Mouse (Mus musculus): ENCODE data around the gene Abcc5.
A peak's percentile ranks its signal among the peaks of the same experiment; 100 is the strongest.
"Not testable (repeated sequence)": the region's sequence is repeated elsewhere in the genome, so short reads cannot be mapped to it uniquely, and the experiment has no call there.

Abcc5 gene

DNA sequence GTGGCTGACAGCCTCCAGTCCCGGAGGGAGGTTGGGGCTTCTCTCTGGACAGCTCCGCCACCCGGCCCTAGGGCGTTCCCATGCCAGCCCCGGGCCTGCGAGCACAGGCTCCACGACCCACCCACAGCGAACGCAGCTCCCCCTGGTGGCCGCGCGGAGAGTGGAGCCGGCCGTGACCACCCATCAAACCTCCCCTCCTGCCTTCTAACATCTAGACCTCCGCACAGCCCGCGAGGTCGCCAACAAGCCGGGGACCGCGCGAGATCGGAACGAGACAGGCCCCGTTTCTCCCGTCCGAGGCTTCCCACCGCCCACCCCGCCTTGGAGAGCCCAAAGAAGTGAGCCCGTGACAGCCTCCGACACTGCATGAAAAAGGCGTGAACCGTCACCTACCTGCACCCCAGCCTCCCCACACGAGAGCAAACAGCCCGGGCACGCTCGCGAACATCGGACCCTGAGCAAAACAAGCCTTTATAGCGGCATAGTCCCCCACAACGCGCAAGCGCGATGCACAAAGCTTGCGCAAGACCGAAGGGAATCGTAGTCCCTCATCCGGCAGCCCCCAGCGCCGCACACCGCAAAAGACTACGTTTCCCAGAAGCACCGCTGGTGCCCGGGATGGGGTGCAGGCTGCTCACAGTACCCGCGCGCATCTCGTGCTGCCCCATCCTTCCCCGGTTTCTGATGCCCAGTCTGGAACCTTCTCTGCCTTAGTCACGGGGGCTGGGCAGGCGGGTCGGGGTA lies at the start of gene Abcc5:
Gene Abcc5, minus strand, starts transcription at position 540 of the 744 bp plus-strand sequence.
- peak; percentile 94 for DNase-seq

DNA sequence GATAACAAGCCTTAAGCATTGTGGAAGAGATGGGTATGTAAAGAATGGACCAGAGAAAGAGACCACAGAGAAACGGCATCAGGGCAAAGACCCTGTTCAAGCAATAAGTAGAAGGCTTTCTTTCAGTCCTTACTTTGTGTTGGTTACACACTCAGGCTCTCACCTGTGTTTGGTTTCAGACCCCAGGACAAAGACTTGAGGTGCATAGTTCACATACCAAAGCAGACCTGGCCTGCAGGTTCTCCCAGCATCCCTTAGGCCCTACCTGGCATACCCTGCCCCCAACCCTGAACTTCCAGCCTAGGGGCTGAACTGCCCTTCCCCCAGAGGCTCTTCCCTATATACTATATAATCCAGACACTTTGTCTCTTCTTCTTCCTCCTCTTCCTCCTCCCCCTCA lies 49.1 kb upstream of the Abcc5 start:
- DNase-seq = no peak

DNA sequence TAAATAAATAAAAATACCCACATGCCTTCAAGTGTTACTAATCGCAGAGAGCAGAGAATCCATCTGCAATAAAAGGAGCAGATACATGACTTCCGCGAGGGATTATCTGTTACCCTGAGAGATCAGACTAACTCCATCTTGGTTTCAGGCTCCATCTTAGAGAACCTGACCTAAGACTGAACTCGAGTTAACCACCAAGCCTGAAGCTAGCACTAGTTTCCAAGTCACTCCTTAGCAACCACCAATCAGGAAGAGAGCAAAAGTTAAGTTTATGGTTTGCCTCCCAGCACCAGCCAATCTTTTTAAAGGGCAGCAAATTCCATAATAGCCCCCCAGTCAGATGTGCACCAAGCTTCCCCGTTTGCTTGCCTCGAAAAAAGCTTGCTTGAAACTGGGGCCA lies 48.6 kb upstream of the Abcc5 start:
- no peak for DNase-seq

DNA sequence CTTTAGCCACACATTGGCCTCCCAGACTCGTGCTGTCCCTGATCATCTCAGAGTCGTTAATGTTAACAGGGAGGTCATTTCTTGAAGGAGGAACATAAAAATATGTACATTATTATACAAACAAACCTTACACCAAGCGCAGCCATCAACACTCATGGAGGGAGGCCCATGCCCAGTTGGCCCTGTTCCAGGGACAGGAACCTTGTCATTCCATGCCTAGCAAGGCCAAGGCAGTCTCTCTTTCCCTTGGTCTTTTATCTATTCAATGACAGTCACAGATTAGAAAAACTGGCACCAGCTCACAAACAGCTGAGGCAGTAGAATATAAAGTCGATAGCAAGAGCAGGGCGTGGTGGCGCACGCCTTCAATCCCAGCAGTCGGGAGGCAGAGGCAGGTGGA lies 48.0 kb upstream of the Abcc5 start:
- DNase-seq = no peak

DNA sequence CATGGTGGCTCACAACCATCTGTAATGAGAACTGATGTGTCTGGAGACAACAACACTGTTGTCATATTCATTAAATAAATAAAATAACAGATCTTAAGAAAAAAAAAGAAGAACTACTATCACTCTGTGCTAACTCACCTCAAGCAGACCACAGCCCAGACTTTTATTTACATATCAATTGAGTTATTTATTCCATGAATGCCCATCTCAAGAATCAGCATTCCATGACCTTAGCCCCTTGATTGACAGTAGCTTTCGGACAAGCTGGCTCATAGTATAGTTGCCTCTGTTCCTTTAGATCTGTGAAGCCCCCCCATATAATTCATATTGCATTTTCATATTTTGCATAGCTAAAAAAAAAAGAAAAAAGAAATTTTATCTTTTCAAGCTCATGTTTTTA lies 47.6 kb upstream of the Abcc5 start:
- DNase-seq = no peak

DNA sequence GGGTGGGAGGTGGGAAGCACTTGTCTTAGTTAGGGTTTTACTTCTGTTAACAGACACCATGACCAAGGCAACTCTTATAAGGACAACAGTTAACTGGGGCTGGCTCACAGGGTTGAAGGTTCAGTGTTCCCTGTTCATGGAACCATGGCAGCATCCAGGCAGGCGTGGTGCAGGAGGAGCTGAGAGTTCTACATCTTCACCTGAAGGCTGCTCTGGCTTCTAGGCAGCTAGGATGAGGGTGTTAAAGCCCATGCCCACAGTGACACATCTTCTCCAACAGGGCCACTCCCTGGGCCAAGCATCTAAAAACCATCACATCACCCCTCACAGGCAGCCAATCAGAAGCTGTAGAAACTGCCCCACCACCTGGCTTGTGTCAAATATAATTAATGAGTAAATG lies 45.5 kb upstream of the Abcc5 start:
- no peak for DNase-seq

DNA sequence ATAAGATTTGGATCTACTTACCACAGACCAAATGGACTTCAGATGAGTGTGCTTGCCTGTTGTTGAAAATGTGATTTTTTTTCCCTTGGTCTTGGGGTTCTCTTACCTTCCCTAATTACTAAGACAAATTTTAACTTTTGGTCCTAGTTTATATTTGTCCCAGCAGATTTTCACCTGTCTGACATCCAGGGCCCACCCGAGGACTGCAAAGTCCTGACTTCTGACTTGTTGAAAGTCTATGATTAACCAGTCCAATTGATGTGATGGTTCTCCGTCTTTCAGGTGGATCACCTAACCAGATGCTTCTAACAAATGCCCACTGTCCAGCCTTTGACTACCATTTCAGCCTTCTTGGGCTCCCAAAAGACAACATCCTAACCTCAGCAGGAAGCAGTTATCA lies 44.8 kb upstream of the Abcc5 start:
- no peak for DNase-seq

DNA sequence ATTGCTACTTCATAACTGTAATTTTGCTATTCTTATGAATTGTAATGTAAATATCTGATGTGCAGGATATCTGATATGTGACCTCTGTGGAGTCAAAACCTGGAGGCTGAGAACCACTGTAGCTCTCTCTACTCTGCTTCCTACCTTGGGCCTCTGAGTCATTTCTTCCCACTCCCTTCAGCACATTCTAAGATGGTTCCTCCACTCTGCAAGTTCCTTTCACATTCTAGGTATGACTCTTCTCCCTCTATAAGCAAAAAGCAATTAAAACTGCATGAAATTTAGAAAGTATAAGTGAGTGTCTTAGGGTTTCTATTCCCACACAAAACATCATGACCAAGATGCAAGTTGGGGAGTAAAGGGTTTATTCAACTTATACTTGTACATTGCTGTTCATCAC lies 38.5 kb upstream of the Abcc5 start:
- no peak for DNase-seq

DNA sequence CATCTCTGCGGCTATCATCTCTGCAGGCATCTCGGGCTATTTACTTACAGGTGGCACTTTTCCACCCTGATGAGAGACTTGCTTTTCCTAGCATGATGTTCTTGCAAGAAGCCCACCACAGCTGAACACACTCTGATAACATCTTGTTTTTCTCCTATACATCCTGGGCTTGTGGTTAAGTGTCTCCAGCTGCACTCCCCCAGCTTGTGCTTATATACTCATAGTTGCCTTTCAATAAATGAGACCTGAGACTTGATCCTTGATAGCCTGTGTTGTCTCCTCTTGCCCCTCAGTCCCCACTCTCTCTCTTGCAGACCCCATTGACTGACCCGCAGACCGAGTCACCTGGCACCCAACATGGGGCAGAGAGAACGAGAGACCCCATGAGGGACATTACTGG lies 32.5 kb upstream of the Abcc5 start:
- not testable (repeated sequence) for DNase-seq

DNA sequence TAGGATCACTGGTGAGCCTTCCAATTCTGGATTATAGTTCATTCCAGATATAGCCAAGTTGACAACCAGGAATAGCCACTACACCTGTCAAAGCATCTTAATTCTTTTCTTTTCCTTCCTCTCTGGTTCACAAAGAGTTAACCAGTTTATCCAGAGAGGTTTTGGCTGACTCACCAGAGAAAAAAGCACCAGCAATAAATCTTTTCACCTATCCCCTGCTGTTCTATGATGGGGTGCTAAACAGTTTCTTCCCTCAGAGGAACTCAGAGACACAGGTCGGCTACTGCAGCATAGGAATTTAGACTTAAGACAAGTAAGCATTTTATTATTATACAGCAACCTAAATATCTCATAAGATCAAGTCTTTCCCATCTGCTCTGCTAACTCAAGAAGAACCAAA lies 29.9 kb upstream of the Abcc5 start:
- DNase-seq = no peak

DNA sequence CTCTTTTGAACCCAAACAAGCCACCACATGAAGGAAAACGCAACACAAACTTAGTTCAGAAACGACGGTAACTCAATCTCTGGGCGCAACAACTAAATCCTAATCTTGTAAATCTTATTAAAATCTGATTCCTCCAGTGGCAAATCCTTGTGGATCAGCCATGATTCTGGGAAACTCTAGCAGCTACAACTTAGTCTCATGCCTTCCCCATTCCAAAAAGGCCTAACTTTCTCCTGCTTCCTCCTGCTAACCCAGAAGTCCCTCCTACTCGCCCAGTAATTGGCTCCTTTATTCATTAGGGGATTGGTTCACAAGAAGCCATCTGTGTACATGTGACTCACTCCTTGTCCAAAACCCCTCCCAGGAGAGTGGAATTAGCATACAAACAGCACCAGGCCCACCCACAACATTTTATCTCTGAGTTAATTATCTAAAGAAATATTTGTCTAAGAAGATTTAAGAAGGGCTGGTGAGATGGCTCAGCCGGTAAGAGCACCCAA lies 28.0 kb upstream of the Abcc5 start:
- no peak for DNase-seq

DNA sequence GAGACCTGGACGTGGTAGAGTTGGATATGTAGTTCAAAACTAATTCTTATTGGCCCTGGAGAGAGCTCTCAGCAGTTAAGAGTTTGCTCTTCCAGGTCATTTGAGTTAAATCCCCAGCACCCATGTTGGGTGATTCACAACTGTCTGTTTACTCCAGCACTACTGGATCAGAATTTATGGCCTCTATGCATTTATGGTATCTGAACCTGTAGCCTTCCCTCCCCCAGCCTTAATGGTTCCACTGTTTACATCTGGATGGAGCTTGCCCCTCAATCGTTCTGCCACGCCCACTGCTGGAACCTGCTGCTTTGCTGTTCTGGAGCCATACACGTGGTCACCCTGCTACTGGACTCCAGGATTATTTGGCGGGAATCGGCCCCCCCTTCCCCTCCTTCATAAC lies 25.6 kb upstream of the Abcc5 start:
- no peak for DNase-seq

DNA sequence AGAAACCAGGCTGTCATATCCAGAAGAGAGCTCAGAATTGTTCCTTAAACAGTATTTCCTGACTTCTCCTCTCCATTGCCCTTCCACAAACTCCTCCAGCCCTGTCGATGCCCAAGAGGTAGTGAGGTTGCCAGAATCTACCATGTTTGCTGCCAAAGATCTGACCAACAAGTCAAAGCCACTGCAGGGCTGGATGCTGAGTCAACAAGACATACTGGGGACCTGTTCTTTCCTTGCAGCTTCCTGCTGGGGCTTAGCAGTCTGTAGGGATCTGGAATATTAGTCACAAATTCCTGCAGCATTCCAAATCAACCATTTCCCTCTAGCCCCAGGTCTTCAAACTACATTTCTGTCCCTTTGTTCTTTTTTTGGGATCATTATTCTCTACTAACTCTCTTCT lies 19.7 kb upstream of the Abcc5 start:
- no peak for DNase-seq

DNA sequence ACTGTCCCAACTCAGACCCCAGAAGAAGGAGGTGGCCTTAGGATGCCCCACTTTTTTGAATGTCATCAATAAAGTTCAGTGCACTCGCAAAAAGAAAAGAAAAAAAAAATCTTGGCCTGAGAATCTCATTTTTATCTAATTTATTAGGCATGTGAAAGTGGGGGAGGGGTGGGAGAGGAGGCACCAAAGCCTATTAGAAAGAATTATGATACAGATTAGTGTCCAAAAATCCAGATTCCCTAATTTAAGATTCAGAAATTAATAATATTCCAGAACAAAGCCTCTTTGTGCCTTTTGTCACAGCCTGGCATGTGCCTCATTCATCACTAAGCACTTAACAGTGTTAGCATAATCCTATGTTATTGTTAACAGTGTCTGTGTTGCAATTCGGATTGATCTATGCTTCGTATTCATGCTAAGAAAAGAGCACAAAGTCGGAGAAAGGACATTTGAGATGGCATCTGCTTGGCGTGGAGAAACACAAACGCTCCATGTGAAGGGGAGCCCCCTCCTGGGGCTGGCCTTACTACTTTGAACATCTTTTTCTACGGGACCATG lies 18.7 kb upstream of the Abcc5 start:
- DNase-seq = no peak

DNA sequence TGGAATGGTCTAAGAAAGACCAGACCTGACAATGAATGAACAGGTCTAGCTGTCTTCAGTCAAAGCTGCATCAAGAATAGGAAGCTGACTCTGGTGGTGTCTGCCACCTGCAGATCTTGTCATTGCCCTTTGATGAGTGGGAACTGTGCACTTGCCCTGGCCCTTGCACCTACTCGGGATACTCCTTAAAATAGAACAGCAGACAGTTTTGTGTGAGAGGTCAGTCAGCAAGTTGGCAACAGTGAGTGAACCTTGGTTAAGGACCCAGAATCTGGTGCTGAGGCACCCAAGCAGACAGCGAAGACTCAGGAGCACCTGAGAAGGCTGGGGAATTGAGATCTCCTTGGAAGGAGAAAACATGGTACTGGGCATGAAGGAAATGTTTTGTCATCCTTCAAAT lies 16.7 kb upstream of the Abcc5 start:
- DNase-seq = no peak

DNA sequence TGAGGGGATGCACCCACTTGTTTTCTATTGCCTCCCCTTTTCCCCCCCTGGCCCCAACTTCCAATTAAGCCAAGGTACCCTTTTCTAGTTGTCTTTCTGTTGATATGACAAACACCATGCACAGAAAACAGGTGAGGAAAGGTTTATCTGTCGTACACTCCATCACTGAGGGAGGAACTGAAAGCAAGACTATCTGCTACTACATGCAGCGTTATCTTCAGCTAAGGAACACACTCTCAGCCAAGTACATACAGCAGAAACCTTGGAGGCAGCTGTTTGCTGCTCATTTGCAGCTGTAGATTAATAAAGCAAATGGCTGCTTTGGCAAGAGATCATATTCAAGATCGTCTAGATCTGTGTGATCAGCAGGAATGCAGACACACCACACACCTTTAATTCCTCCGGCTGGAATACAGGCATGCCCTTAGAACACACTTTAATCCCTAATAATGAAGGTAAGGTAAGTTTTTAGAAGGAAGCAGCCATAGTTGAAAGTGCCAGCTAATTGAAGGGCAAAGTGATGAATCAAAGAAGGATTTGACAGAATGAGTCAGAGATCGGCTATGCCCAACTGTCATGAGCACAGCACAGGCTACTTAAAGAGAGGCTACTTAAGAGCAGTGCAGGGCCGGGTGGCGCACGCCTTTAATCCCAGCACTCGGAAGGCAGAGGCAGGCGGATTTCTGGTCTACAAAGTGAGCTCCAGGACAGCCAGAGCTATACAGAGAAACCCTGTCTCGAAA lies 12.7 kb upstream of the Abcc5 start:
- DNase-seq = no peak

DNA sequence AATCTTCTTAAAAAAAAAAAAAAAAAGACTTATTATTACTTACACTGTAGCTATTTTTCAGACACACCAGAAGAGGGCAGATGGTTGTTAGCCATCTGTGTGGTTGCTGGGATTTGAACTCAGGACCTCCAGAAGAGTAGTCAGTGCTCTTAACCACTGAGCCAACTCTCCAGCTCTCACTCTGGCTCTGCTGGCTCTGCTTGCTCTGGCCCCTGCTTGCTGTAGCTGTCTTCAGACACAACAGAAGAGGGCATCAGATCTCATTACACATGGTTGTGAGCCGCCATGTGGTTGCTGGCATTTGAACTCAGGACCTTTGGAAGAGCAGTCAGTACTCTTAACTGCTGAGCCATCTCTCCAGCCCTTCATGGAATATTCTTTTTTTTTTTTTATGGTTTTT lies 11.9 kb upstream of the Abcc5 start:
- not testable (repeated sequence) for DNase-seq

DNA sequence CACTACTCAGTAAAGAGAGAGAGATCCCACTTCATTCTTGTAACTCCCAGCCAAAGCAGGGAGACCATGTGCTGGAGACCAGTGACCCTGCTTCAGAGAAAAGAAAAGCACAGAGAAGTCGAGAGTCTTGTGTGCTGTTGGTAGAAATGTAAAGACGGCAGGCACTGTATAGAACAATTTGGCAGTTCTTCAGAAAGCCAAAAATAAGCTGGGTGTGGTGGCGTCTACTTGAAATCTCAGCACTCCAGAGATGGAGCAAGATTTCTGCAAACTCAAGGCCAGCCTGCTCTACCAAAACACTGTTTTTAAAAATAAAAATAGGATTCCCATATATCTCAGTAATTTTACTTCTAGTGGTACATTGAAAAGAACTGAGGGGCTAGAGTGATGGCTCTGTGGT lies 10.1 kb upstream of the Abcc5 start:
- DNase-seq = no peak

DNA sequence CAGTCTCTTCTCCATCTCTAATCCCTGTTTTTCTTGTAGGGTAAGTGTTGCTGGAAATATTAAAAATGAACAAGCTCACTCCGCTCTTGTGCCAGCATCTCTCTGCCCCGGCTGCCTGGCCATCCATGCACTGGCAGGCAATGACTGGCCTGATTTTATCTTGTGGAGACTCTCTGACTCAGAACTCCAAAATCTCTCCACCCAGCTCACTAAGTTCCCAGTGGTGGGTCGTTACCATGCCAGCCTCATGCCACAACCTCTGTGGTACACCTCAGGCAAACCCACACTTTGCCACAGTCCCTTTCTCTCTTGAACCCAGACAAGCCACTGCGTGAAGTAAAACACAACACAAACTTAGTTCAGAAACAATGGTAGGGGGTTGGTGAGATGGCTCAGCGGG lies 3.1 kb upstream of the Abcc5 start:
- DNase-seq = no peak

DNA sequence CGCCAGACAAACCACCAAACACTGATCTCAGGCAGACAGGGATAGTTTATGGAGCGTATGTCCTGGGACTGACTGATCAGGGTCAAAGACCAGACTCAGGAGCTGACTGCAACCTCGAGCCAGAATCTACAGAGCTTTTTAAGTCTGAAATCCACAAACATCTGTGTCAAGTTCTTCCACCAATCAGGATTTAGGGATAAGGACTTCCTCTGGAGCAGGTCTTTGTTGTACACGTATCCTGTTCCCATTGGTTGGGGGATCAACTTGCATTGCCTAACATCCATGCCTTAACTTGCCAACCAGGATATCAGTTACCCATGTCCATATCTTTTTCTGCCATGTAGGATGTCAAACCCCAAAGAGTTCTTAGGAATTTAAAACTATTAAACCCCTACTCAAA lies 1.4 kb upstream of the Abcc5 start:
- DNase-seq = no peak

DNA sequence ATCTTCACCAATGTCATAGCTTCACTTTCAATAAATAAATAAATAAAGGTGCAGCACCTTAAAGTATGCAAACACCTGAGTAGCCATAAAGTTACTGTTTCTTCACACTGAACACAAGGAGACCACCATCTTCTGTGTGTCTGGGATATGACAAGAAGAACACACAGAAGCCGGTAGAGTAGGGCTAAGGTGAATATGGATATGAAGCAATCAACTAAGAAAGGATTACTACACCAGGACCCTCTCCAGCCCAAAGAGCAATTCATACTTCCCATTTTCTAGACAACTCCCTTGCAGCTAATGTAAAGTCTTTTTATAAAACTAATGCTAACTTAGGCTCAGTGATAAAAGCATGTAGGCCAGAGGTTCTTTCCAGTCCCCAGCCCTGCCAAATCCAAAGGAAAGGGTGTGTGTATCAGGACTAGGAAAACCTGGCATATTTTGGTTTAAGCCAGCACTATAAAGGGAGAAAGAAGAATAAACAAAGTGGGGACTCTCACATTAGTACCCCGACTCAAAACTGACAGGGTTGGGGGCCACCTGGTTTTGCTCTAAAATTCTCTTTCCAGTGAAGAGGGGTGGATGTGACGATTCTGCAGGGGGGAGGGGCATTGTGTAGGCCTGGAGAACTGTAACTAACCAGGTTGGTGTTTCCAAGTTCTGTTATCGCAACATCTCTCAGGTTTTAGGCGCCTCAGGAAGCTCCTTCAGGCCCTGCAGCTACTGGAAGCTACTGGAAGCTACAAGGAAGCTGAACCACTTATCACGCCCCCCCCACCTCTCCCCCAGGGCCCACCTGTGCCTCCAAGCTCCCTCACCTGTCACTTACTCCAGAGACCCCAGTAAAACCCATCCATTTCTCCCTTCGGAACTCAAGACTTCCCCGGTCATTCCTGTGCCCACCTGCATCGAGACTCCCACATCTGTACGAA lies 1.2 kb downstream of the Abcc5 start:
- peak; percentile 35 for DNase-seq

DNA sequence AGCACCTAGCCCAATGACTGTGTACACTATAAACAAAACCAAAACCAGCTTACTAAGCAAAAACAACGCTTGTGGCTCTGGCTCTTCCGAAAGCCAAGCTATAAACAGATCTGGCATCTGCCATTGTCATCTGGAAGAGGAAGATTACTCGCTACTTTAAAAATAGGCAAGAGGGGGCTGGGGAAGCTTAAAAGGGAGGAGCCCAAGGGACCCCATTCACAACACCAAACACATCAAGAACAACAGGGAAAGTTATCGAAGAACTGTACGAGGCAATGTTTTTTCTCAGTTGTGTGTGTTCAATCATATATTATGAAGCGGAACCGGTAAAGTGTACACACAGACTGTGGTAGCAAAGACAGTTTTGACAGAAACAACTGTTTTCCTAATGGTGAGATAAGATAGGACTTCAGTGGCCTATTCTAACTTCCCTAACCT lies 1.9 kb downstream of the Abcc5 start:
- peak; percentile 19 for DNase-seq
